Mouse (Mus musculus): ENCODE measurements around the gene Prkra.
A peak's percentile ranks its signal among the peaks of the same experiment; 100 is the strongest.

The Prkra gene

DNA sequence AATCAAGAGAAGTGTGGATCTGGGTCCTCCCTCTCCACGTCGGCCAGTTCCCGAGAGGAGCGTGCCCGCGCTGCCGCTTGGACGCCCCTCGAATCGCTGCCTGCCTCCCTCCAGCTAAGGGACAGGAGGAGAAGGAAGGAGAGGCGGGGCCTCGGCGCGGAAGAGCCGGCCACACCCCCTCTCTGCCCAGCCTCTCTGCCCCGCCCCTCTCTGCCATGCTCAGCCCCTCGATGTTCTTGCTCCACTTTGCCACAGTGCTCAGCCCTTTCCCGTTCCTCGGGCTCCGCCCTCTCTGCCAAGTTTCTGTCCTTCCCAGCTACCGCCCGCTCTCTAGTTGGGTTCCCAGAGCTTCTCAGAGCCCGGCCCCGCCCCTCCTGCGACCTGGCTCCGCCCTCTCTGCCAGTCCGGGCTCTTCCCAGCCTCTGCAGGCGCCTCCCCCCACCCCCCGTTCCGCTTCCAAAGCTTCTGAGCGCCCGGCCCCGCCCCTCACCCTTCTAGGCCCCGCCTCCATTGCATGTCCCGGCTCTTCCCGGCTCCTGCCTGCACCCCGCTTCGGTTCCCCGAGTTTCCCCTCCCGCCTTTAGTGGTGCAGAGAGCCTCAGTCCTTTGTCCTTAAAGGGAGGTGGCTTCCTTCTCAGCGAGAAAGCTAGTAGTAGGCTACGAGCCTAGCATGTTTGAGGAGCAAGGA is at the start of gene Prkra, which contains the start of gene Pjvk:
TSS of gene Prkra (minus strand) at position 133 of the 688 bp plus-strand sequence.
TSS of gene Pjvk (plus strand) at position 594 of the 688 bp plus-strand sequence.
- DNase-seq (ENCODE audit: low read depth, low spot score) = peak; percentile 96

DNA sequence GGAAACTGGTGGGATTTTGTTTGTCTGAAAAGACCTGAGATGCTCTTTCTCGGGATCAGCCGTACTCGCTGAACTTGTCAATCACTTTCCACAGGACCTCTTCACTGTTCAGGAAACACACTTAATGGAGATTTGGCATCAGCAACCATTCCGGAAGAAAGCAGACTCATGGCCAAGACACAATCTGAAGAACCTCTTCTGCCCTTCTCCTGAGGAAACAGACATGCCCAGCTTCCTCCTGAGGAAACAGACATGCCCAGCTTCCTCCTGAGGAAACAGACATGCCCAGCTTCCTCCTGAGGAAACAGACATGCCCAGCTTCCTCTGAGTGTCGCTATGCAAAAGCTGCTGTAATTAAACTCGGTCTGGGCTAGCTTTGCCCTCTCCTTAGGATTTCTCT is 47.5 kb upstream of the Prkra start:
- DNase-seq (ENCODE audit: low read depth, low spot score) = no peak

DNA sequence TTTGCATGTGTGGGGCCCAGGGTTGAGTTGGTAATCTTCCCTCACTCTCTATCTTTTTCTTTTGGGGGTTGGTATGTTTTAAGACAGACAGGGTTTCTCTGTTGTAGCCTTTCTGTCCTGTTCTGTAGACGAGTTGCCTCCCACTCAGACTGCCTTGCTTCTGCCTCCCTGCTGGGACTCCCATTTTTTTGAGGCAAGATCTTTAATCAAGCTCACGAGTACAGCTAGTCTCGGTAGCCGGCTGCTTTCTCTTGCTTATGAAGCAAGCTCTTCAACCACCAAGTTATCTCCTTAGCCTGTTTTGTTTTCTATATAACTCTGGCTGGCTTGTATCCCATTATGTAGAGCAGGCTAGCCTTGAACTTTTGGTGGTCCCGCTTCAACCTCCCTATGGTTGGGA is 46.0 kb upstream of the Prkra start:
- no peak for DNase-seq (ENCODE audit: low read depth, low spot score)

DNA sequence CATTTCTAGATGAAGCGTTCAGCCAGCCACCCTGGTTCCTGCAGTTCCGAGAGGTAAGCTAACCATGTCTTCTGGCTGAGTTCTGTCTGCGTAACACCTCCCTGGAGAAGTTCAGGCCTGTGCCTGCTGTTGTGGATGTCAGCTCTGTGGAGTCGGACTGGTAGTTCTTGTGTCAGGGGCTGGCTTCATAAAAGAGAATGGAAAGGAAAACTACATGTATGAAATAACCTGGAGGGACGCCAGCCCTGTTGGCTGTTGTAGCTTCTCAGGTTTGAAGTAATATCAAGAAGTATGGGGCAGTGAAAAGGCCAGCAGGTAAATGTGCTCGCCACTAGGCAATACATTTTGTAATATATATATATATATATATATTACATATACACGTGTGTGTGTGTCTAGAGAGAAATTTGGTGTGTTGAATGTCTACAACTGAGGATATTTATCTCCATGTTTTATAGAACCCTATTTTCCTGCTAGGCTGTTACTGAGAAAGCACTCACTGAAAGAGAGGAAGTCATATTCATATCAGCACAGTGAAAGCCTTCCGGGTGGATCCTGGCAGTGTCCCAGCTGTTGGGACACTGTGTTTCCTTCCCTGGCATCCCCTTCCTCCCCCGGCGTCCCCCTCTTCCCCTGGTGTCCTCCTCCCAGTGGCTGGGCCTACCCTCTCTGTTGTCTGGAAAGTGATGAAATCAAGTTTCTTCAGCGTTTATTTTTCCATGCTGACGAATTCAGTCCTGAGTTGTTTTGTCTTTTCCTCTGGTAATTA is 42.8 kb upstream of the Prkra start:
- no peak for DNase-seq (ENCODE audit: low read depth, low spot score)

DNA sequence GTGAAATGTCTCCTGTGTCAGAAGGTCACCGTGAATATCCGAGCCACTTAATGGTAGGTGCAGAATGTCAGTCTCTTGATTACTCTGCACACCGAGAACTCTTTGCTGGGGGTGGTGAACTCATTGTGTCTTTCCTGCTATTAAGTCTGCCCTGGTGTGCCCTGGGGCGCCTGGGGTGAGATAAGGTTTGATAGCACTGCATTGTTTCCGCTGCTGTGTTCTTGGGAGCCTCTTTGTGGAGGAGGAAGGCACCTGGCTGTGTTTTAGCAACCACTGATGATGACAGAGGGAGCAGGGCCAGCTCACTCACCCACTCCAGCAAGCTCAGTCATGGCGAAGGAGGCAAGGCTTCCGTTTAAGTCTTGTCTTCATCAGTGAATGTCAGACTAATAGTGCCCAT is 40.3 kb upstream of the Prkra start:
- no peak for DNase-seq (ENCODE audit: low read depth, low spot score)

DNA sequence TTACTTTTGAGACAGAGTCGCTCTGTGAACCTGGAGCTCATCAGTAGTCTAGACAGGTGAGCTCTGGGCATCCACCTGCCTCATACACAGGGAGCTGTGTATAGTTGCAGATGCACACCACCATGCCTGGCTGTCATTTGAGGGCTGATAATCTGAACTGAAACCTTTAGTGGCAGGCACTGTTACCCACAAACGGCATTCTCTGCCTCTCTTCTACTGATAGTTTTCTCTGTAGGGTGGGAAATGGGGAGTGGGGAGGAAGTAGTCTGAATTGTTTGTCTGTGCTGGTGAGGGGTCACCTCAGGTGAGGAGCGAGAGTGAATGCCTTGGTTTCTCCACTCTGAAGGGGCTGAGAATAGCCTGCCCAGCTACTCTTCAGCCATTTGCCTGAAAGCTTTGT is 39.8 kb upstream of the Prkra start:
- DNase-seq (ENCODE audit: low read depth, low spot score) = no peak

DNA sequence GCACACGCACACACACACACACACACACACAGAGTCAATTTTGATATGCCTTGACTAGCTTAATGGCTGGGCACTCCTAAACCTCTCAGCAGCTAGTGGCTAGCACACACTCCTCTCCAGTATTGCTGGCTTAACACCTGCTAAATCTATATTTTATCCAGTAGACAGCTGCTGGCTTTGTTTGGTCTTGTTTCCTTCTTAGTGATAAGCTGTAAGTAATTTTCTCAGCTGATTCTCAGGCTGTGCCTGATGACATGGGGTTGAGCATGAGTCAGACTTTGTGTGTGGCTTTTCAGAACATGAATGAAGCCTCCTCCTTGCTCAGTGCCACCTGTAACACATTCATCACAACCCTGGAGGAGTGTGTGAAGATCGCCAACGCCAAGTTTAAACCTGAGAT is 39.2 kb upstream of the Prkra start:
- DNase-seq (ENCODE audit: low read depth, low spot score) = no peak

DNA sequence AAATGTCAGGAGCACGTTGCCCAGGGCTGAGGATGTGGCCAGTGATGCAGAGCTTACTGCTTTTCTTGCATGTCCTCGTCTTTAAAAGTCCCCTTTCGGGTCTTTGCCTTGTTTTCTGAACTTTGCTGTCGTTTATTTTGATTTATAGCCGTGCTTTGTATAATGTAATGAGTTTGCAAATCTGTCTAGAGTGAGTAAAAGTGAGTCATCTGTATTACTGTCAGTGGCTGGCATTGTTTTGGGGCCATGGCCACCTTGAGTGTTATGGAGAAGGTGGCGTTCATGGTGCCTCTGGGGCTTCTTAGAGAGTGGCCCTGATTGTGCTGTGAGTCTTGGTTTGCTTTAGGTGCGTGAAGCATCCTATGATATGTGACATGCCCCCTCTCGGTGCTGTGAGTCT is 34.5 kb upstream of the Prkra start:
- DNase-seq (ENCODE audit: low read depth, low spot score) = no peak

DNA sequence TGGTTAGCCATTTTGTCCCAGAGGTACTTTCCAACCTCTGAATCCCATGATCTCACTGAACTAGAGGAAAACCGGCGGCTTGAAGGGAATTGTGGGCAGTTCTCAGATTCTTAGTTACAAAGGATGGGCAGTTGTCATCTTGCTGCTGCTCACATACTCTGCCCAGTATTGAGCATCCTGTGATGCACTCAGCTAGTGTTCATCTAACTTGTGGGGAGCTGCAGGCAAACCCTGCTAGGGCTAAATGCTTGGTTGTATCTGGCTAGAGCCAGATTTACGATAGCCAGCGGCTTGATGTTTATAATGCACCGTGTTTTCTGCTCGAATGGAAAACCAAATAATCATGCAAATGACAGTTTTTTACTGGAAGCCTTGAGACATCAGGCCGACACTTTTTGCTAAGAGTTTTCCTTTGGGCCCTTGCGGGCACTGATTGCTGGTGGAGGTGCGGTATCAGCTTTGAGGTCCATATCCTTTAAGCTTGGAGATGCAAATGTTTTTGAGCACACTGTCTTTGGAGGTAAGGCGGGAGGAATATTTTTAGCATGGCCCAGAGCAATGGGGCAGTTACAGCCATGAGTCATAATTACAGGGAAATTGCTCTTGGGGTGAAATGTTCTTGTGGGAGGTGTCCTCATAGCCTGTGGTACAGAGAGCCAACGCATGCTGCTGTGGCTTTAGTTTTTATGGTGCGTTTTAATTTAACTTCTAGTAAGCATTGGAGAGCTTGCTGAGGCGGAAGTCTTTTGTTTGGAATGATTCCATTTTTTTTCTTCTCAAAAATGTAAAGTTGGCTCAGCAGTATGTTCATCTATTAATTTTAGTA is 28.8 kb upstream of the Prkra start:
- DNase-seq (ENCODE audit: low read depth, low spot score) = no peak

DNA sequence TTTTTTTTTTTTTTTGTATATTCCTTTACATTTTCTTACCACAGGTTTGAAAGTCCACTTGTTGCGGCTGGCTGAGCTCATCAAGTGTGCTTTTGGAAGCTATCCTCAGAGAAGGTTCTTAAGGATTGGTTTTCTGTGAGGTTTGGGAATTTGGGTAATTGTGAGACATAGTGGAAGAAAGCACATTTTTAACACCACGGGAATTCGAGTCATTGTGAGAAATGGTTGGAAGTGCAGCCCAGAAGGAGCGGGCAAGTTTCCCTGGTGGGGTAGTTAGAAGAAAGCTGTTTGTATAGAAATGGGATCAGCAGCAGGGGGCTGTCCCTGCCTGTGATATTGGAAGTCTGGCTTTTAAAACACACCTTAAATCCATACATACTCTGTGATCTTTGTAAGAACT is 28.1 kb upstream of the Prkra start:
- no peak for DNase-seq (ENCODE audit: low read depth, low spot score)

DNA sequence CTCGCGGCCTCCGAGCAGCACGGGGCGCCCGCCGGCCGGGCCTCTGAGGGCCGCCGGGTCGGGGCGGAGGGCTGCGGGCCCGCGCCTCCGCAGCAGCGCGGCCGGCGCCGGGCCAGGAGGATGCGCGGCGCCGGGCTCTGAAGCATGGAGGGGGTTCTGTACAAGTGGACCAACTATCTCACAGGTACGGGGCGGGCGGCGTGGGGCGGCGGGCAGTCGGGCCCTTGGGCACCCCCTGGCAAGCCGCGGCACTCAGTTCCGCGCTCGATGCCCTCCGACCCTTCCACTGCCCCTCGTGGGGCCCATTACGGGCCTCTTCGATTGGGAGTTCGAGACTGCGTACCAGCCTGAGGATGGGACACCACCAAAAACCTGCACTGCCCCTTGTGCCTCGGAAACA is 27.6 kb upstream of the Prkra start:
- DNase-seq (ENCODE audit: low read depth, low spot score) = no peak

DNA sequence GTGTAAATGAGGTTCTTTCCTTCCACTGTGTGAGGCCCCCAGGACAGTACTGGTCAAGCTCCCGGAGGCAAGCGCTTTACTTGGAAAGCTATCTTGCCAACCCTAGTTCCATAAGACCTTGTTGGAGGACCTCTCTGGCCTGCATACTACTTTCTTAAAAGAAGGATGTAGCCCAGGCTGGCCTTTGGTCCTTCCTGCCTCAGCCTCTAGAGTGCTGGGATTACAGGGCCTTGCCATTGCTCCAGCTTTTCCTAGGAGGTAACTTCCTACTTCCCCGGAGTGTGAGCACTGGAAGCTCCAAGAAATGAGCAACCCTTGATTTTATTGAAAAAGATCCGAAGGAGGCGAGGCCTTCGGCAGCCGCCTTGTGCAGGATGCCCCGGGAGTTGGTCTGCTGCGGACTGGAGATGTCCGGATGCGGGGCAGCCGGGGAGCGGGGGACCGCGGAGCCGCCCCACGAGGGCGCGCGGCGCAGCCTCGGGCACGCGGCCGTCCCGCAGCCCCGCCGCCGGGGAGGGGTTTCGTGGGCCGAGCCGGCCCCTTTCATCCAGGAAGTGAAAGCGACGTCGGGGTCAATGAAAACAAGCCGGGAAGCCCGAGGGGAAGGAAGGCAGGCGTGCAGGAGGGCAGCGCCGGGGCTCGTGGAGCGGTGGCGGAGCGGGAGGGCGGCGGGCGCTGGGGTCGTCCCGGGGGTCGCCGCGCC is 27.1 kb upstream of the Prkra start, which contains the start of gene Plekha3:
TSS of gene Plekha3 (plus strand) at position 557 of the 703 bp plus-strand sequence.
- DNase-seq (ENCODE audit: low read depth, low spot score) = peak; percentile 68

DNA sequence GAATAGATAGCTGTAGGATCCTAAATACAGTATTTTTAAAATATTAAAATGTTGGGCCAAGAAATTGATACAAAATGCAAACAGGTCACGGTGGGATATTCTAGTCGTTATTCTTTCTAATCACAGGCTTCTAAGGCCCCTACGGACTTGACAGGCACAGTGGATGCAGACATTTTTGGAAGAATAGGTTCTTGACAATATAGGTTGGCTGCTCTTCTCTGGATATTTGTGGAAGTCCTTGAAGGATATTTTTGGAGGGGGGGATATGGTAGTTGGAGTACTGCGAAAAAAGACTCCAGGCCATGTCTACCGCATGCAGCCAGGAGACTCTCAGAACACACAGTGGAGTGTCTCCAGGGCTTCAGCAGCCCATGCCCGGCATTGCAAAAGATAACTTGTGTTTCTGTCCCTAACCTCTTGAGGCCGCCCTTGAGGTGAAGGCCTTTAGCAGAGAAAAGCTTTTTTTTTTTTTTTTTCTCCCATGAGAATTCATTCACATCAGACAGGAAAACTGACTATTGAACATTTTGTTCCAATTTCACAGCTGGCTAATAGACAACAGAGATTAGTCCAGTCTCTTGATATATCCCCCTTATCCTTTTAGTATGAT is 25.8 kb upstream of the Prkra start:
- DNase-seq (ENCODE audit: low read depth, low spot score) = no peak

DNA sequence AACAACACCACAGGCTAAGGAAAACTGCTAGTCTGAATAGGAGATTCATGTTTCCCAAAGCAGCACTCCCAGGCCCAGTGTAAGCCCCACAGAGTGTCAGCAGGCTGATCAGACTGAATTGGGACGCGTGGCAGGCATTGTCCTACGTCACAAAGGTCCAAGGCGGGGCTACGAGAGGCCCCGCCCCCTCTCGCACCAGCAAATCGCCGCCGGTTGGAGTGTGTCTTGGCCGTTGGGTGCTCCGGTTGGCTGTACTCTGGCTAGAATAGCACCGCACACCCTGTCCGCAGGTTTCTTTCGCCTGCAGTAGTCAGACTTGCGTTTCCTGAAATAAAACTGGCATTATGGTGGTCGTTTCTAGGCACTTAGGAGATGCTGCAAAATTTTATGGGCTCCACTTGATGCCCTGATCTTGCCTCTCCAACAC is 25.2 kb upstream of the Prkra start, which contains the start of gene Fkbp7:
TSS of gene Fkbp7 (minus strand) at position 151 of the 427 bp plus-strand sequence.
- DNase-seq (ENCODE audit: low read depth, low spot score) = peak; percentile 82

DNA sequence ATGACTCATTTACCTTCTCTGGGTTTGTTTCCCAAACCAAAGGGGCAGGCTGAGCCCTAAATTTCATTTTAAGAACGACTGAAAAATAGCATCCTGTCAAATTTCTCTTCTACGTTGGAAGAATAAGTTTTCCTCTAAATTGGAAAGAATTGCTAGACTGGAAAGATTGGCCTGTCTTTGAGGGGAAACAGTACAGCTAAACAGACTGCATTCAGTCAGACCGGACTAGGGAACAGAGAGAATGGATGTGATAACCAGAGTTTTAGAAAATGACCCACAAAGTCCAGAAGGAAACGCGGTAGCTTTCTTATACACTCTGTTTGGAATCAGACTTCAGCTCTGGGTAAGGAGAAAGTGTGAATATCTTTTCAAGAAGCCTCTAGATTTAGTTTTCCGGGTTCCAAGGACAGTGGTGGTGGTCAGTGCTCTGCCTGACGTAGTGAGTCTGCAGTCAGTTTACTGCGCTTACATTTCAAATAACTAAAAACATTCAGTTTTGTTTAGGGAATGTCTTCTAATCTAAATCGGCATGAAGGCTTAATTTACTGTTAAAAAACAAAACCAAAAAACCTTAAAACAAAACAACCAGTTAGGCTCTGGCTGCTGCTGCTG is 24.4 kb upstream of the Prkra start:
- no peak for DNase-seq (ENCODE audit: low read depth, low spot score)

DNA sequence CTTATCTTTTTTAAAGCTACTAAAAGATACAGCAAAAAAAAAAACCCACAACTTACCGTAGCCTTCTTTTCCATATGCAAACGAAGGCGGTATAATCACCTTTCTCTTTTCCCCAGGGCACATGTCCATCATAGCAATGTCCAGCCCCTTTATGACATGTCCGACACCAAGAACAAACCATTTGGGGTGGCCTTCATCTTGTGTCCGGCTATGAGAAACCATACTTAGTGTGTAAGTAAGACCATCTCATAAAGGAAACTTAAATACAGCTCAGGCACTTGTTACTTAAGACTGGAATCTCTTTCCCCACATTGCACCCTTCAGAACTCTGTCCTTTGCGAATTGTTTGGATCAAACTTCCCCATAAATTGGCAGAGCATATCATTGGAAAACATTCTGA is 23.8 kb upstream of the Prkra start:
- DNase-seq (ENCODE audit: low read depth, low spot score) = no peak

DNA sequence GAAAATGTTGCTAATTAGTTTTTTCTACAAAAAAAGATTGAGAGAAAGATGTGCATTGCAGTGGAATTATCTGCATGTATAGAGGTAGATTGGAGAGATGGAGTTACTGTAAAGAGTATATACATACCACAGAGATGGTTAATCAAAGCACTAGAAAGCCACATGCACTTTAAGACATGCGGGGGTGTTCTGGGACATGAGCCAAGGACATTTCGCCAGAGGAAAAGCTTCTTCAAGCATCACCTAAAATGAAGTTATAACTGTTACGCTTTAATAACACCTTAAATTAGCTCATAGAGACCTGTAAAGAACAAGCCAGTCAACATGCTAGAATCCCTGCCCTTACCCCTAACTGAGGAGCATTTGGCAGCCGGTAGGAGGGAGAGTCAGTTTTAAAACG is 19.4 kb upstream of the Prkra start:
- no peak for DNase-seq (ENCODE audit: low read depth, low spot score)

DNA sequence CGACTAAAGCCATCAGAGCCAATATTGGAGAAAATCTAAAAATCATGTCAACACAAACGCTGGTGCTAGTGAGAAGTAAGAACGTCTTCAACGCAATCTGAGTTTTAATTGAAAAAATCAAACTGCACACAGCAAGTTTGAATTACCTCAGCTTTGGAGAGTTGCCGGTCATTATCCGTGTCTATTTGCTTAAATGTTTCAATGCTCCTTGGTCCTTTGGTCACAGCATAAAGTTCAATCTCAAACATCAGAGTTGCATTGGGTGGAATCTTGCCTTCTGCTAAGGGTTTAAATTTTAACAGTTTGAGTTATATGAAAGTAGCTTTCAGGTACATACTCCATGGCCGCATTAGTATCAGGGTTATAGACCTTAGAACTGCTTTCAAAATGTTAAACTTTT is 17.7 kb upstream of the Prkra start:
- DNase-seq (ENCODE audit: low read depth, low spot score) = no peak

DNA sequence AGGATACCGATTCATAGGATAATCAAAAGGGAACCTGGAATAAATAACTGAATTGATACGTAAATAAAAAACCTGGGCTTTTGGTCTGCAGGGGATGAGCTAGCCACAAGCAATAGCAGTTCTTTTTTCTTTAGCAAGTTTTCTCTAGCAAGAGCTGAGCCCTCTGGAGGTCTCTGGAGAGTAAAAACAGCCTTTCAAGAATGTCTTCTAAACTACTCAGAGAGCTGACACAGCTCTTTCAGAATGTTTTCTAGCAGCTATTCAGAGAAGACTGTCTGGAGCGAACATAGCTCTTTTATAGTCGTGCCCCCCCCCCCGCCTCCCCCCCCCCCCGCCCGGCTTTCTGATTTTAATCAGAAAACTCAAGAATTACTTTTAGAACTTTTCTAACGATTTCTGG is 11.6 kb upstream of the Prkra start:
- no peak for DNase-seq (ENCODE audit: low read depth, low spot score)

DNA sequence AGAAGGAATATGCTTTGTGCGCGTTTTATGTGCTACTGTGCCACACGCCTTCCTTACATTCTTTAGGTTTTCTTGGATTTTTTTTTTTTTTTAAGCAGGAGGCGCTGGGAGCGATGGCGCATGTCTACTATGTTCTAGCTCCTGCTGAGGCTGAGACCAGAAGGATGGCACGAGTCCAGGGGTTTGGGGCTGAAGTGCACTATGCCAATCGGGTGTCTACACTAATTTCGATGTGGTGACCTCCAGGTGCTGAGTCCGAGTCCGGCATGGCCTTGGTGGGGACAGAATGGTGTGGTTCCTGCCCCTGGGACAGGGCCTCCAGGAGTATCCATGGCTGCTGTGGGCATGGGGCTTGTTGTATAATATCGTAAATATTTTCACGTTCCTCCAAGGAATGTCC is 10.7 kb upstream of the Prkra start:
- DNase-seq (ENCODE audit: low read depth, low spot score) = no peak

DNA sequence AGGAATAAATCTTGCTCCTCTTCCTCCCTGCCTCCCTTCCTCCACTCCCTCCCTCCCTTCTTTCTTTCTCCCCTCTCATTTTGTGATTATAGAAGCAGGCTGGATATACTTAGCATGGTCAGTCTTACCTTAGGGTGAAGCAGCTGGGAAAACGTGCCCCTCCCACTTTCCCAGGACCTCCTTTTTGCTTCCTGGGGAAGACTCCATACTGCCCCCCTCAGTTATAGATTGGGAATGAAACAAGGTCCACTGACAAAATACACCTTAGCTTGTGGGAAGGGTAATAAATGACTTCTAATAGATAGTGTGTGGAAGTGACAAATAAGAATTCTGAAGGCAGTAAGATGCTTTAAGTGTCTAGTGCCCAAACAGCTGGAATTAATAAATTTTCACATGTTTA is 8.2 kb upstream of the Prkra start:
- no peak for DNase-seq (ENCODE audit: low read depth, low spot score)
